Mouse (Mus musculus) limb, embryonic 13.5 days (tissue): ENCODE data around the gene Caskin2. TPM values are rescaled to one million over a fixed set of nuclear protein-coding genes. Genes with fewer than 3 reads are reported as not detected.
A peak's percentile ranks its signal among the peaks of the same experiment; 100 is the strongest.

ENCODE experiments used
- ATAC-seq: fragments of 200-750 bp; cut with Nextera tagmentation; 2 replicates; pipeline ENCODE4 v1.8.0; 2017; ENCODE audit warnings: low read depth, moderate number of reproducible peaks, moderate TSS enrichment; ENCODE audit not compliant: low FRiP score
- H3K27ac ChIP-seq: fragments of 300-500 bp; sonication (generic); 2 replicates; pipeline ENCODE4 v1.5.1; 2015; ENCODE audit warnings: inconsistent platforms, mild to moderate bottlenecking, moderate library complexity
- H3K27me3 ChIP-seq: fragments of 300-500 bp; sonication (generic); 2 replicates; pipeline ENCODE4 v1.6.1; 2015; ENCODE audit warnings: mild to moderate bottlenecking, inconsistent platforms
- H3K36me3 ChIP-seq: fragments of 300-500 bp; sonication (generic); 2 replicates; pipeline ENCODE4 v1.6.1; 2015; ENCODE audit warnings: inconsistent platforms, mild to moderate bottlenecking, moderate library complexity
- H3K4me1 ChIP-seq: fragments of 300-500 bp; sonication (generic); 2 replicates; pipeline ENCODE4 v1.6.1; 2015; ENCODE audit warnings: inconsistent platforms
- H3K4me2 ChIP-seq: fragments of 300-500 bp; sonication (generic); replicated peaks from 2 replicates; pipeline ENCODE4 v1.6.1; 2015; ENCODE audit warnings: inconsistent platforms, mild to moderate bottlenecking, moderate library complexity
- H3K4me3 ChIP-seq: fragments of 300-500 bp; sonication (generic); 2 replicates; pipeline ENCODE4 v1.5.1; 2015; ENCODE audit warnings: moderate library complexity, mild to moderate bottlenecking, inconsistent platforms
- H3K9ac ChIP-seq: fragments of 300-500 bp; sonication (generic); 2 replicates; pipeline ENCODE4 v1.6.1; 2015; ENCODE audit warnings: mild to moderate bottlenecking, inconsistent platforms
- H3K9me3 ChIP-seq: fragments of 300-500 bp; sonication (generic); 2 replicates; pipeline ENCODE4 v1.6.1; 2016; ENCODE audit warnings: inconsistent platforms
- WGBS: fragments of 180-500 bp; shearing (Covaris S2); methylation state at CpG from one replicate; pipeline ENCODE4 v1.1.7; 2015; 5-methylcytosine and 5-hydroxymethylcytosine counted together
- polyA plus RNA-seq: library from polyadenylated mRNA; unstranded; fragments of >200 nt; fragmentation: Nextera tagmentation; extraction: Ambion mirVana; gene quantifications from 2 replicates; pipeline ENCODE4 v1.2.1, GENCODE M21; 2015

Caskin2 gene
- polyA plus RNA-seq, 1 experiment from 2014 or later: 19.4 TPM

DNA sequence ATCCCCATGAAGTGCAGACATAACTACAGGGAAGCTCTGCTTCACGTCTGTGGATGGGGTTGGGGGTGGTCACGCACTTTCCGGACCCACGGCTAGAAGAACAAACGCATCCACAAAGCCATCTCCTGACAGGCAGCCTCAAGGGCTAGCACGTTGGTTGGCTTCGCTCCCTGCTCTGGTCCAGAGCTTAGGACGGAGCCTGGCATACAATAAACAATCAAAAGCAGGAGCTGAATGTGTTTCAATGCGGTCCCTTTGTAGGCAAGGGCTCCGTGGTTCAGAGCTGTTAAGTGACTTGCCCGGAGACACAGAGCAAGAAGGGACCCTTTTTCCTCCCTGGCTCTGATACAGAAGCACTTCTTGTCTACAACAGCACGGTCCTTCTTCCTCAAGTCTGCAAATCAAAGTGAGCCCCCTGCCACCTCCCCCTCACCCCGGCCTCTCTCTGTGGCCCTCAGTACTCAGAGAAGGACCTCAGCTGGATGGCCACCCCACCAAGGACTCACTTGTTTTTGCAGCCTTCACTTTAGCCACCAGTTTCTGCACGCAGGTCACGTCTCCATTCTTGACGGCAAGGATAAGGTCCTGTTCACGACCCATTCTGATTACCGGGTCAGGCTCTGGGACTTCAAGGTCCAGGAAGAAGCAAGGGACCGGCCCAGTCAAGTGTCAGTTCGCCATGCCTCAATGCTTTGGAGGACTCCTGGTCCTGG lies 1.9 kb downstream of the Caskin2 start:
- Histone ChIP-seq H3K27ac (no peak overlapping the region), H3K4me2 (peak overlapping the region; percentile 96), H3K36me3 (peaks cover 45% of the 10 kb centered on the region), H3K4me3 (peak overlapping the region; percentile 93), H3K4me1 (peaks cover 74% of the 10 kb centered on the region), H3K9me3 (no peaks in the 10 kb centered on the region), H3K9ac (peak overlapping the region; percentile 90), H3K27me3 (no peaks in the 10 kb centered on the region)
- WGBS: 86% methylated on average over 20 of the region's 20 CpGs
- ATAC-seq: no peak

DNA sequence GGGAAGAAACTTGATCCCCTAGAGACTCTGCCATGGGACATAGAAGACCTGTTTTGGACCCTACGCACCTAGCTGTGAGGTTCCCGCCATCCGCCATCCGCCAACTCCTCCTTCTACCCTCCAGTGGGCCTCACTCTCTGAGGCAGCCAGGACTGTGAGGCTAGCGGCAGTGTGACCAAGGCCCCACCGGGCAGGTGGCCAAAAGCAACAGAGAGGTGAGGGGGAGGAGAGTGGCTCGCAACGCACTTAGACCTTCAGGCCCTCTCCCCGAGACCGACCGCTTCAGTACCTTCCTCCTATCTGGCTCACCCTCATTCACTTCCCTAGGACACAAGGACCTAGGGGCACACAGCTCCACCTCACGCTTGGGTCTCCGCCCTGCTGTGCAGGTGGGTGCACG lies 3.1 kb downstream of the Caskin2 start:
- Histone ChIP-seq H3K27me3 (no peaks in the 10 kb centered on the region), H3K4me3 (peak overlapping the region; percentile 93), H3K27ac (peak overlapping the region; percentile 48; the same call in 1 of the 2 replicates), H3K36me3 (peaks cover 53% of the 10 kb centered on the region), H3K9me3 (no peaks in the 10 kb centered on the region), H3K4me2 (peak overlapping the region; percentile 96), H3K9ac (peak overlapping the region; percentile 48; the same call in 1 of the 2 replicates), H3K4me1 (peaks cover 66% of the 10 kb centered on the region)
- no peak for ATAC-seq
- 65% methylated on average over 14 of the region's 14 CpGs for WGBS

DNA sequence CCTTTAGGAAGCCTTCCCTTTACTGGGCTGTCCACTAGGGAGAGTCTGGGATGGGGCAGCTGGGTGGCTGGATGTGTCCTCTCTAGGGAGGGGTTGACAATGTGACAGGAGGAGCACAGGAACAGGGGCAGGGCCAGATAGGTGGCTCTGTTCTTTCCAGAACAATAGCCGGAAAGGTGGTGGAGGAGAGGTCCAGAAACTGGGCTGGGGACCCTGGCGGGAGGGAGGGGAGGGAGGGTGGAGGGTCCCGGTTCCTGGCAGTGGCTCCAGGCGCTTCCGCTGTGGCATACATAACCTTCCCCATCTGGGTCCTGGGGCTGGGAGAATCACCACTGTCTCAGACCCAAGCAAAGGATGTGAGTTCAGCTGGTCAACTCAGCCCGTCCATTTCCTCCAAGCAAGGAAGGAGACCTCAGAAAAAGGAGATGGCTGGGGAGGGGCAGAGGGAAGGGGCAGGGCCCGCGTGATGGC lies 4.1 kb downstream of the Caskin2 start:
- Histone ChIP-seq H3K27me3 (no peaks in the 10 kb centered on the region), H3K4me2 (peak overlapping the region; percentile 96), H3K27ac (peak overlapping the region; percentile 76), H3K9me3 (no peaks in the 10 kb centered on the region), H3K36me3 (peaks cover 63% of the 10 kb centered on the region), H3K4me3 (peak overlapping the region; percentile 5), H3K4me1 (peaks cover 62% of the 10 kb centered on the region), H3K9ac (peak overlapping the region; percentile 40)
- 80% methylated on average over 8 of the region's 8 CpGs for WGBS
- no peak for ATAC-seq

DNA sequence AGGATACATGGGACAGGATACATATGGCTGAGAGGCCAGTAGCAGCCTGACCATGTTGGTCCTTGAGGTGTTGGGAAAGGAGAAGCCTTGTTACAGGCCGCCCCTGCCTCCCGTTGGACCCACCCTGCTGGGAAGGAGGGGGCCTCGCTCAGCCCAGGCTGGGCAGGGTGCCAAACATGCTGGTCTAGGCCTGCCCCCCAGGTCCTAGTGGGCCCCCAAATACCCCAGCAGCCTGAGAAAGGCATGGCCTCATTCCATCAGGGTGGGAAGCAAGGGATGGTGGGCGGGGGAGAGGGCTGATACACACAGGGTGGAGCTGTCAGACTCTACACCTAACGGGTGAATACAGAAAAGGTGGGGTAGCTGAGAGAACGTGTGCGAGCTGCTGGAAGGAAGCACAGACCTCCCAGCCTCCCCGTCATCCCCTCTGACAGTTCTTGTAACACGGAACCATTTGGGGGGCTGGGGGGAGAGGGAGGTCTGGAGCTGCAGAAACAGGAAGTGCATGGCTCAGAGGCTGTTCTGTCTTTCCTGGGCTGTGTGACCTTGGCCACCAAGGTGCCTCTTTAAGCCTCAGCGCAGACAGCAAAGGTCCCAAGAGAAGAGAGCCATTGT lies 4.6 kb downstream of the Caskin2 start:
- H3K4me3 ChIP-seq: peak overlapping the region; percentile 5
- H3K27ac ChIP-seq: peak overlapping the region; percentile 76
- peaks cover 59% of the 10 kb centered on the region for H3K4me1 ChIP-seq
- no peaks in the 10 kb centered on the region for H3K27me3 ChIP-seq
- H3K9me3 ChIP-seq: no peaks in the 10 kb centered on the region
- ATAC-seq: peak; percentile 14; the same call in 1 of the 2 replicates
- WGBS: 27% methylated on average over 10 of the region's 10 CpGs
- peak overlapping the region; percentile 96 for H3K4me2 ChIP-seq
- H3K9ac ChIP-seq: peak overlapping the region; percentile 51
- H3K36me3 ChIP-seq: peaks cover 67% of the 10 kb centered on the region

DNA sequence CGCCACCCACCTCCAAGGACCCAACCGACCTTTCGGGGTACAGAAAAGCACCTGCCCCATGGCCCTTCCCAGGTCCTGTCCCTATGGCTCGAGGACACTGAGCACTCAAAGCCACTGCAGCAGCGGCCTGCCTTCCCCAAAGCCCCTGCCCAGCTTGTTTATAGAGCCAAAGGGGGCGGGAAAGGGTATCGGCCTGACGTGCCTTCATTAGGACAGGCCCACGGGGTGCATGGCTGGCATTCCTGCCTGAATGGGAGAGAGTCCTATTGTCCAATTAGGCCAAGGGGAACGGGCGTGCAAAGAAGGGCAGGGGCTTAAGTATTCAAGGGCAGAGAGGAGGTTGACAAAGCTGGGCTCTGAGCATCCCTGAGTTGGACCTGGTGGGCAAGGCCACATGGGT lies 5.5 kb downstream of the Caskin2 start:
- H3K4me1 ChIP-seq: peaks cover 59% of the 10 kb centered on the region
- 80% methylated on average over 11 of the region's 11 CpGs for WGBS
- H3K4me2 ChIP-seq: peak overlapping the region; percentile 96
- peak overlapping the region; percentile 51; the same call in 1 of the 2 replicates for H3K9ac ChIP-seq
- ATAC-seq: no peak
- H3K4me3 ChIP-seq: peak overlapping the region; percentile 5; the same call in 1 of the 2 replicates
- H3K36me3 ChIP-seq: peaks cover 75% of the 10 kb centered on the region
- H3K27me3 ChIP-seq: no peaks in the 10 kb centered on the region
- no peaks in the 10 kb centered on the region for H3K9me3 ChIP-seq
- H3K27ac ChIP-seq: no peak overlapping the region; the same call in 1 of the 2 replicates

DNA sequence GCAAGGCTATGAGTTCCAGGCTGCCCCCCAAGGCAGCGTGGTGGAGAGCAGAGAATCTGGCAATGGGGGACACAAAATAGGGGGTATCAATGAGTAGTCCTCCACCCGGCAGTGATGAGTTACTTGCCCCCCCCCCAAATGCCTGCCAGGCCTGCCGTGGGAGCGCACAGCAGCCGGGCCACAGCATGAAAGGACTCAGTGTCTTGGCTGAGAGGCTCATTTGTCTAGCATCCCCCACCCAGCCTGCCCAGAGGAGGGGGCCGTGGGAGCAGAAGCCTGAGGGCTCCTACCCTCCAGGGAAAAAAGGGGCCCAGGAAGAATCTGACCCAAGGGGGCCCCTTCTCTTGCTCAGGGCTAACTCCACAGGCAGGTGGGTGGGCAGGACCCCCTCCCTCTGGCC lies 6.1 kb downstream of the Caskin2 start:
- no peaks in the 10 kb centered on the region for H3K27me3 ChIP-seq
- H3K4me2 ChIP-seq: 0 out of 2 replicates have a peak overlapping the region, but pooled peaks have one; percentile 96
- H3K4me3 ChIP-seq: no peak overlapping the region
- no peak for ATAC-seq
- H3K36me3 ChIP-seq: peaks cover 82% of the 10 kb centered on the region
- H3K4me1 ChIP-seq: peaks cover 54% of the 10 kb centered on the region
- no peaks in the 10 kb centered on the region for H3K9me3 ChIP-seq
- no peak overlapping the region for H3K27ac ChIP-seq
- WGBS: 74% methylated on average over 6 of the region's 6 CpGs
- H3K9ac ChIP-seq: no peak overlapping the region

DNA sequence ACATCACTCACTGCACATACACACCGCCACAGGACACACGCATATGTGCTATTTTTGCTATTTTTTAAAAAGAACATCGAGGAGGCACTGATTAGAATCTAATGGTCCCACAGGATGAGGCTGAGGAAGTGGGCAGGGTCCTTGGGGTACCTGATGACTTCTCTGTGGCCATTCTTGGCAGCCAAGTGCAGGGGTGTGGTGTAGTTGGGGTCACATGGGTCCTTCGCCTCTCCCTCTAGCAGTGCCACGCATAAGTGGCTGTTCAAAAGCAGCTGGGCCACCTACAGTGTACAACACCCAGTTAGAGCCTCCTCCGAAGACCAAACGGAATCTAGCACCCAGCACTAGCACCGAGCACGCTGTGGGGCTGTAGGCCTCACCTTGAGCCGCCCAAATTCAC lies 7.3 kb downstream of the Caskin2 start:
- no peak for ATAC-seq
- 91% methylated on average over 10 of the region's 10 CpGs for WGBS
- Histone ChIP-seq H3K9ac (no peak overlapping the region), H3K36me3 (peaks cover 84% of the 10 kb centered on the region), H3K9me3 (no peaks in the 10 kb centered on the region), H3K4me2 (no peak overlapping the region), H3K4me3 (no peak overlapping the region), H3K4me1 (peaks cover 42% of the 10 kb centered on the region), H3K27ac (no peak overlapping the region), H3K27me3 (no peaks in the 10 kb centered on the region)

DNA sequence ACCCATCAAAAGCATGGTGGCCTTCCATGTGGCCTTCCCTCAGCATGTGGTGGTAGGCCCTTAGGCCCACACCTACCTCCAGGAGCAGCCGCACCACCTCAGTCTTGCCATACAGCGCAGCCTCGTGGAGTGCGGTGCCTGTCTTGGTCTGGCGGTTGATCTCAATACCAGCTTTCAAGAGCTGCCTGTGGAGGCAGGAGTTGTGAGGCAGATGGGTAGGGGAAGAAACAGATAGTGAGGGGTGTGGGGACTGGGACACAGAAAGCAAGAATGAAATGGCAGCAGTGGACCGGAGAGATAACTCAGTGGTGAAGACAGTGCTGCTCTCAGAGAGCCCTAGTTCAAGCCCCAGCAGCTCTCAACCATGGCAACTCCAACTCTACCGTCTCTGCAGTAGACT lies 8.4 kb downstream of the Caskin2 start:
- 94% methylated on average over 7 of the region's 7 CpGs for WGBS
- Histone ChIP-seq H3K36me3 (peaks cover 84% of the 10 kb centered on the region), H3K9me3 (no peaks in the 10 kb centered on the region), H3K27ac (no peak overlapping the region), H3K4me2 (no peak overlapping the region), H3K27me3 (no peaks in the 10 kb centered on the region), H3K4me3 (no peak overlapping the region), H3K9ac (no peak overlapping the region), H3K4me1 (peaks cover 31% of the 10 kb centered on the region)
- no peak for ATAC-seq

DNA sequence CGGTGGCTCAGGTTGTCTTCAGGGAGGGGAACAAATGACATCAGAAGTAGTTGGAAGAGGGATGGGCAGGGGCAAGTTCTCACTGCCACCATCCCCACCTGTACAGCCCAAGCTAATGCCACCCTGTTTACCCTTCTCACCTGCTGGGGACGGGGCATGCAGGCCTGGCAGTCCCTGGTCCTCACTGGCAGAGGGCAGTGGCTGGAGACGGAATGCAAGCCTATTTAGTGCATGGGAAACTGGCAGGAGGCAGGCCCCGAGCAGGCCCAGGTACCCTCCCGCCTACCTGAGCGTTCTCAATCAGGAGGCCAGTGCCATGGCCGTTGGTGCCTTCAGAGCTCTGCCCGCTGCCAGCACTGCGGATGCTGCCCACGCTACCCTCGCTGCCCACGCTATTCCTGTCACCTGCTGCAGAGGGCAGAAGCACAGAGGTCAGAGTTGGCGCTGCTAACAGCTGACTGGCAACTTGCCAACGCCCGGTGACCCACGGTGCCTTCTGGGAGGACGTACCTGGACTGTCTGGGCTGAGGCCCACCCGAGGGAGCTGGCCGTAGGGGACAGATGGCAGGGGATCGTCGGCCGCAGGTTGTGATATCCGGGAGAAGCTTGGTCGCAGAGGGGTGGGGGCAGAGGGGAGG lies 10.2 kb downstream of the Caskin2 start:
- Histone ChIP-seq H3K9ac (no peak overlapping the region), H3K27me3 (no peaks in the 10 kb centered on the region), H3K27ac (no peak overlapping the region), H3K9me3 (no peaks in the 10 kb centered on the region), H3K4me3 (no peak overlapping the region), H3K4me1 (peaks cover 12% of the 10 kb centered on the region), H3K4me2 (no peak overlapping the region), H3K36me3 (peaks cover 94% of the 10 kb centered on the region)
- no peak for ATAC-seq
- 91% methylated on average over 24 of the region's 24 CpGs for WGBS

DNA sequence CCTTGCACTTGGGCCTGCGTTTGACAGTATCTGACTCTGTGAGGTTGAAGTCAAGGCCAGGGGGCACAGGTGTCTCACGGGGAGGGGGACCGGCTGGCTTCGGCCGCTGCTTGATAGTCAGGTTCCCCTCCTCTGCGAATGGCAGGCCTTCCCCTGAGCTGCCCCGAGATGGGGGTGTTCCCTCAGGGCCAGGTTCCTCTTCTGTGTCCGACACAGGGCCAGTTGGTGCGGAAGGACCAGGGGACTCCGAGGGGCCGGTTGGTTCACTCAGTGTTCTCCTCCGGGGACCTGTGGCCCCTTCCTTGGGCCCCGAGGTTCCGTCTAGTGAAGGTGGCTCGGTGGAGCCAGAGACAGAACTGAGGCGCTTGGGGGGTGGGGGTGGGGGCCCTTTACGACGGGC lies 12.5 kb downstream of the Caskin2 start:
- no peak overlapping the region for H3K9ac ChIP-seq
- peaks cover 95% of the 10 kb centered on the region for H3K36me3 ChIP-seq
- H3K9me3 ChIP-seq: no peaks in the 10 kb centered on the region
- H3K4me3 ChIP-seq: no peak overlapping the region
- no peak for ATAC-seq
- H3K27me3 ChIP-seq: no peaks in the 10 kb centered on the region
- H3K27ac ChIP-seq: no peak overlapping the region
- no peaks in the 10 kb centered on the region for H3K4me1 ChIP-seq
- no peak overlapping the region for H3K4me2 ChIP-seq
- 88% methylated on average over 18 of the region's 18 CpGs for WGBS

DNA sequence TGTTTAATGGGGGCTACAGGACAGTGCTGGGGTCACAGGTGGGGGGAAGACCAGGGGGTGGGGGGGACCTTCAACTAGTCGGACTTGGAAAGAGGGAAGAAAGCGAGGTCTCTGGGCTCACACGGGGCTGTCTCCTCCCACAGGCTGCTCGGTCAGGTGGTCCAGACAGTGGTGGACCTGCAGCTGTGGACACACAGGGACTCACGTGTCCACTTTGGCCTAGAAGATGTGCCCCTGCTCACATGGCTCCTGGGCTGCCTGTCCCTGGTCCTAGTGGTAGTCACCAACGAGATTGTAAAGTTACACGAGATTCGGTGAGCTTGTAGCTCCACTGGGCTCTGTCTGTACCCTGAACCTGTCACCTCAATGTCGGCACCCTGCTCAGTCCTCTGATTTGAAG lies 15.8 kb downstream of the Caskin2 start:
- Histone ChIP-seq H3K4me3 (no peak overlapping the region), H3K36me3 (peaks cover 99% of the 10 kb centered on the region), H3K4me1 (no peaks in the 10 kb centered on the region), H3K9ac (no peak overlapping the region), H3K27me3 (no peaks in the 10 kb centered on the region), H3K27ac (no peak overlapping the region), H3K9me3 (no peaks in the 10 kb centered on the region), H3K4me2 (no peak overlapping the region)
- WGBS: 85% methylated on average over 9 of the region's 9 CpGs
- ATAC-seq: no peak

DNA sequence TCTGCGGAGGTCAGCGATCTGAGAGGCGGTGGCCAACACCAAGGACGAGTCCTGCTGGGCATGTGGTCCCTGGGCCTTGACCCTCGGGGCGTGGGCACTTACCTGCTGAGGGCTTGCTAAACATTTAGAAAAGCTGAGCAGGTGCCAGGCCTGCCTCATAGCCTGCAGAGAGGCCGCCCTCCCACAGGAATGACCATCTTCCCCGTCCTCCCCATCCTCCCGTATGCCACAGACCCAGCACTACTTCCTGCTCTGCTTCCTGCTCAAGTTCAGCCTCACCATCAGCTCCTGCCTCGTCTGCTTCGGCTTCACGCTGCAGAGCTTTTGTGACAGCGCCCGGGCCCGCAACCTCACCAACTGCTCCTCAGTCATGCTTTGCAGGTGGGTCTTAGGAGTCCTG lies 16.5 kb downstream of the Caskin2 start:
- 86% methylated on average over 15 of the region's 15 CpGs for WGBS

More for the DNA sequence above, 16.5 kb downstream of the Caskin2 start:
- no peak overlapping the region; the same call in 1 of the 2 replicates for H3K27ac ChIP-seq
- peaks cover 99% of the 10 kb centered on the region for H3K36me3 ChIP-seq
- no peak overlapping the region for H3K4me3 ChIP-seq
- H3K27me3 ChIP-seq: no peaks in the 10 kb centered on the region
- H3K9me3 ChIP-seq: no peaks in the 10 kb centered on the region
- H3K4me2 ChIP-seq: no peak overlapping the region
- no peak for ATAC-seq
- H3K4me1 ChIP-seq: no peaks in the 10 kb centered on the region
- no peak overlapping the region for H3K9ac ChIP-seq
